Mouse (Mus musculus): ENCODE results near the gene Csrnp2.

The Csrnp2 gene

DNA sequence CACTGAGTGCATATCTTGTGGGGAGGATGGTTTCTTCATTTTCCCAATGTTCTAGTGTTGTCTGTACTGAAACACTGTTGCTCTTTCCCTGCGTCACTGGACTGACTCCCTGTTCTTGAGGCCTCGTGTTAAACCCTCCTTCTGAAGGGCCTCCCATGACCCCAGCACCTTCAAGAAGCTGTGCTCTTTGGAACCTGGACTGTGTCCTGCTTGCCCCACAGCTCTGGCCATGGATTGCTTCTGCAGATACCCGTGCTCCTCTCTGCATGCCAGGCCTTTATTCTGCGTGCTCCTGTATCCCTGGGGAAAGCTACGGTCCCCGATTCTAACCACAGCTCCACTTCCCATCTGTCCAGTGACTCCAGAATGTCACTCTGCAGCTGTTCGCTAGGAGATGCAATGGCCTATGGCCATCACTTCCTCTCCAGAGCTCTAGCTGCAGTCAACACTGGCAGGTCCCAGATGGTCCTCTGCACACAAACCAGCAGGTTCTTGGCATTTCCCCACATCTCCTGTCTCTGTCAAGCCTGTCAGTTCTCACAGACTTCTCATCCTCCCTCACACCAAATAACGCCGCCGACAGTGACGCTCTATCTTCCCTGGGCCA, 65.2 kb downstream of the Csrnp2 start:
- DNase-seq = peak; percentile 52 to 66
